Mouse (Mus musculus) forebrain, embryonic 10.5 days (tissue): ENCODE measurements around the gene Metap1d. TPM values are rescaled to one million over a fixed set of nuclear protein-coding genes. Genes with fewer than 3 reads are reported as not detected.
A peak's percentile ranks its signal among the peaks of the same experiment; 100 is the strongest.

Source experiments
- DNase-seq: peaks from one replicate; pipeline ENCODE4 v3.0.0-alpha.2; 2017; ENCODE audit warnings: low spot score; ENCODE audit errors: extremely low spot score
- H3K27ac ChIP-seq: fragments of 300-500 bp; sonication (generic); 2 replicates; pipeline ENCODE4 v1.5.1; 2016; ENCODE audit warnings: mild to moderate bottlenecking
- H3K27me3 ChIP-seq: fragments of 300-500 bp; sonication (generic); 2 replicates; pipeline ENCODE4 v1.6.1; 2016; ENCODE audit warnings: mild to moderate bottlenecking; ENCODE audit not compliant: poor library complexity, severe bottlenecking
- H3K36me3 ChIP-seq: fragments of 300-500 bp; sonication (generic); replicated peaks from 2 replicates; pipeline ENCODE4 v1.6.1; 2016; ENCODE audit warnings: mild to moderate bottlenecking, moderate library complexity
- H3K4me1 ChIP-seq: fragments of 300-500 bp; sonication (generic); 2 replicates; pipeline ENCODE4 v1.6.1; 2016
- H3K4me3 ChIP-seq: fragments of 300-500 bp; sonication (generic); 2 replicates; pipeline ENCODE4 v1.5.1; 2016; ENCODE audit warnings: mild to moderate bottlenecking, moderate library complexity
- H3K9me3 ChIP-seq: fragments of 300-500 bp; sonication (generic); 2 replicates; pipeline ENCODE4 v1.6.1; 2016; ENCODE audit warnings: mild to moderate bottlenecking, moderate library complexity
- WGBS: fragments of 180-500 bp; shearing (Covaris S2); methylation state at CpG from one replicate; pipeline ENCODE4 v1.1.7; 2016; 5-methylcytosine and 5-hydroxymethylcytosine counted together
- polyA plus RNA-seq: library from polyadenylated mRNA; unstranded; fragments of >200 nt; fragmentation: Nextera tagmentation; extraction: Ambion mirVana; gene quantifications from 2 replicates; pipeline ENCODE4 v1.2.1, GENCODE M21; 2016

Metap1d gene
- polyA plus RNA-seq, 1 experiment from 2014 or later: 27.9 TPM

- H3K36me3 ChIP-seq: 0 out of 2 replicates have a peak, but pooled peaks cover 4% of the 10 kb centered on the region
- peaks cover 19% of the 10 kb centered on the region for H3K27me3 ChIP-seq
- no peak overlapping the region for H3K4me3 ChIP-seq
- H3K27ac ChIP-seq: no peak overlapping the region
- peaks cover 38% of the 10 kb centered on the region for H3K4me1 ChIP-seq
- 86% methylated on average over 9 of the region's 9 CpGs for WGBS
- no peaks in the 10 kb centered on the region for H3K9me3 ChIP-seq
- no peak for DNase-seq
Observed at GRCm38 (mm10) chr2:71512326-71512725, 59.2 kb downstream of the Metap1d start.

- Histone ChIP-seq H3K4me3 (peak overlapping the region; percentile 14; the same call in 1 of the 2 replicates), H3K27ac (peak overlapping the region; percentile 45), H3K4me1 (peaks cover 49% of the 10 kb centered on the region), H3K27me3 (peaks cover 62% of the 10 kb centered on the region), H3K9me3 (no peaks in the 10 kb centered on the region), H3K36me3 (no peaks in the 10 kb centered on the region)
- DNase-seq: no peak
- WGBS: 23% methylated on average over 4 of the region's 4 CpGs
Observed at GRCm38 (mm10) chr2:71516995-71517394, 63.9 kb downstream of the Metap1d start.

- peak overlapping the region; percentile 14; the same call in 1 of the 2 replicates for H3K4me3 ChIP-seq
- no peaks in the 10 kb centered on the region for H3K9me3 ChIP-seq
- H3K4me1 ChIP-seq: peaks cover 49% of the 10 kb centered on the region
- H3K27ac ChIP-seq: peak overlapping the region; percentile 45
- no peaks in the 10 kb centered on the region for H3K36me3 ChIP-seq
- 30% methylated on average over 8 of the region's 8 CpGs for WGBS
- peaks cover 68% of the 10 kb centered on the region for H3K27me3 ChIP-seq
- no peak for DNase-seq
Observed at GRCm38 (mm10) chr2:71517466-71518099, 64.5 kb downstream of the Metap1d start.

GRCm38 (mm10) chr2:71522871-71523270 lies 69.8 kb downstream of the Metap1d start:
- no peak for DNase-seq
- Histone ChIP-seq H3K4me3 (no peak overlapping the region), H3K4me1 (peaks cover 52% of the 10 kb centered on the region), H3K36me3 (no peaks in the 10 kb centered on the region), H3K27me3 (peaks cover 100% of the 10 kb centered on the region), H3K9me3 (no peaks in the 10 kb centered on the region), H3K27ac (no peak overlapping the region)
- WGBS: 67% methylated on average over 4 of the region's 4 CpGs

GRCm38 (mm10) chr2:71523431-71523830 lies 70.4 kb downstream of the Metap1d start:
- 47% methylated on average over 4 of the region's 4 CpGs for WGBS
- no peak overlapping the region for H3K4me3 ChIP-seq
- H3K4me1 ChIP-seq: peaks cover 49% of the 10 kb centered on the region
- no peak for DNase-seq
- H3K27me3 ChIP-seq: peaks cover 100% of the 10 kb centered on the region
- H3K27ac ChIP-seq: no peak overlapping the region
- no peaks in the 10 kb centered on the region for H3K9me3 ChIP-seq
- H3K36me3 ChIP-seq: no peaks in the 10 kb centered on the region

GRCm38 (mm10) chr2:71524763-71525162 lies 71.7 kb downstream of the Metap1d start:
- Histone ChIP-seq H3K36me3 (no peaks in the 10 kb centered on the region), H3K4me3 (no peak overlapping the region; the same call in 1 of the 2 replicates), H3K27ac (no peak overlapping the region), H3K27me3 (peaks cover 100% of the 10 kb centered on the region), H3K4me1 (peaks cover 59% of the 10 kb centered on the region), H3K9me3 (no peaks in the 10 kb centered on the region)
- 19% methylated on average over 13 of the region's 13 CpGs for WGBS
- no peak for DNase-seq

GRCm38 (mm10) chr2:71526595-71527322 lies 73.7 kb downstream of the Metap1d start:
- DNase-seq: no peak

GRCm38 (mm10) chr2:71527323-71528013 lies 74.4 kb downstream of the Metap1d start:
- Histone ChIP-seq H3K27ac (peak overlapping the region; percentile 40; the same call in 1 of the 2 replicates), H3K36me3 (no peaks in the 10 kb centered on the region), H3K4me1 (peaks cover 82% of the 10 kb centered on the region), H3K4me3 (peak overlapping the region; percentile 60), H3K9me3 (no peaks in the 10 kb centered on the region), H3K27me3 (peaks cover 100% of the 10 kb centered on the region)
- DNase-seq: no peak
- WGBS: 2% methylated on average over 24 of the region's 24 CpGs

More at GRCm38 (mm10) chr2:71526595-71527322, 73.7 kb downstream of the Metap1d start:
- 3% methylated on average over 10 of the region's 10 CpGs for WGBS
- no peaks in the 10 kb centered on the region for H3K36me3 ChIP-seq
- no peaks in the 10 kb centered on the region for H3K9me3 ChIP-seq
- H3K4me1 ChIP-seq: peaks cover 75% of the 10 kb centered on the region
- peak overlapping the region; percentile 60; the same call in 1 of the 2 replicates for H3K4me3 ChIP-seq
- H3K27me3 ChIP-seq: peaks cover 100% of the 10 kb centered on the region
- H3K27ac ChIP-seq: 0 out of 2 replicates have a peak overlapping the region, but pooled peaks have one; percentile 40

GRCm38 (mm10) chr2:71528014-71528713 lies 75.1 kb downstream of the Metap1d start, which contains the start of gene Dlx1:
Dlx1 (plus strand) TSS chr2:71528113.
- peaks cover 100% of the 10 kb centered on the region for H3K27me3 ChIP-seq
- peak within 1 kb of the TSS; percentile 60 for H3K4me3 ChIP-seq
- no peak for DNase-seq
- WGBS: under 1% methylated on average over 26 of the region's 26 CpGs
- peaks cover 83% of the 10 kb centered on the region for H3K4me1 ChIP-seq
- H3K27ac ChIP-seq: peak within 1 kb of the TSS; percentile 83
- no peaks in the 10 kb centered on the region for H3K9me3 ChIP-seq
- H3K36me3 ChIP-seq: no peaks in the 10 kb centered on the region

GRCm38 (mm10) chr2:71528714-71529510 lies 75.8 kb downstream of the Metap1d start:
- under 1% methylated on average over 57 of the region's 57 CpGs for WGBS
- Histone ChIP-seq H3K27ac (peak overlapping the region; percentile 83), H3K4me3 (peak overlapping the region; percentile 60), H3K9me3 (no peaks in the 10 kb centered on the region), H3K4me1 (peaks cover 76% of the 10 kb centered on the region), H3K36me3 (no peaks in the 10 kb centered on the region), H3K27me3 (peaks cover 100% of the 10 kb centered on the region)
- DNase-seq: no peak

GRCm38 (mm10) chr2:71529511-71530351 lies 76.7 kb downstream of the Metap1d start:
- peak overlapping the region; percentile 60 for H3K4me3 ChIP-seq
- H3K27me3 ChIP-seq: peaks cover 100% of the 10 kb centered on the region
- H3K36me3 ChIP-seq: no peaks in the 10 kb centered on the region
- no peaks in the 10 kb centered on the region for H3K9me3 ChIP-seq
- under 1% methylated on average over 60 of the region's 60 CpGs for WGBS
- peak; percentile 88 for DNase-seq
- H3K4me1 ChIP-seq: peaks cover 79% of the 10 kb centered on the region
- H3K27ac ChIP-seq: peak overlapping the region; percentile 83
